Mouse (Mus musculus): ENCODE data around the gene D430042O09Rik.

DNA sequence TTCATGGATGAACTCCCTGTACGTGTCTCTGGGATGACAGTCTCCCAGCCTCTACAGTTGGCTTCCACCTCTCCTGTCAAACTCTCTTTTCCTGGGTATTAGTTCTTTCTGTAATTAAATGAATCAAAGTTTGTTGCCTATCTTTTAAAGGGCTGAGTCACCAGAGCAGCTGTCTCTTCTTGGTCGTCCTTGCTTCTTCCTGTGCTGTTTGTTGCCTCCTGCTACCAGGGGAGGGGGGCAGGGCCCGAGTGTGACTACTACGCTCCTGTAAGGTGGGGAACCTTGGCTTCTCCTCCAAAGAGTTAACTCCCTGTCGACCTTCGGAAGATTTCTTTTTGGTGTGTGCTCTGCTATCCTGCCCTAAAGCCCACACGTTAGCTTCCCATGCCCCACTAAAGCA, 79.4 kb downstream of the D430042O09Rik start:
- TF ChIP-seq CTCF (IDR thresholded peaks at IDR 0.05; ENCODE audit: control insufficient read depth, insufficient read depth, insufficient read length) (no peak), USF1 (IDR thresholded peaks at IDR 0.05; ENCODE audit: low read depth) (no peak), FOSL1 (IDR thresholded peaks at IDR 0.05; ENCODE audit: insufficient read depth, low read length, poor library complexity, severe bottlenecking) (no peak), MYOG (IDR thresholded peaks at IDR 0.05; ENCODE audit: control insufficient read depth, extremely low read depth, insufficient read length) (no peak), MAX (IDR thresholded peaks at IDR 0.05) (no peak), CEBPB (IDR thresholded peaks at IDR 0.05; ENCODE audit: low read depth) (no peak)
